Mouse (Mus musculus) hindbrain, embryonic 10.5 days (tissue): ENCODE data around the gene Foxn3. TPM values are rescaled to one million over a fixed set of nuclear protein-coding genes. Genes with fewer than 3 reads are reported as not detected.
A peak's percentile ranks its signal among the peaks of the same experiment; 100 is the strongest.

Experiments
- DNase-seq: peaks from one replicate; pipeline ENCODE4 v3.0.0-alpha.2; 2017; ENCODE audit warnings: low spot score
- H3K27ac ChIP-seq: fragments of 300-500 bp; sonication (generic); 2 replicates; pipeline ENCODE4 v1.5.1; 2016; ENCODE audit warnings: mild to moderate bottlenecking, moderate library complexity
- H3K27me3 ChIP-seq: fragments of 300-500 bp; sonication (generic); 2 replicates; pipeline ENCODE4 v1.6.1; 2016; ENCODE audit warnings: mild to moderate bottlenecking; ENCODE audit not compliant: poor library complexity, insufficient read depth, severe bottlenecking
- H3K36me3 ChIP-seq: fragments of 300-500 bp; sonication (generic); 2 replicates; pipeline ENCODE4 v1.6.1; 2016; ENCODE audit warnings: mild to moderate bottlenecking, moderate library complexity
- H3K4me1 ChIP-seq: fragments of 300-500 bp; sonication (generic); replicated peaks from 2 replicates; pipeline ENCODE4 v1.6.1; 2016; ENCODE audit warnings: mild to moderate bottlenecking
- H3K4me3 ChIP-seq: fragments of 300-500 bp; sonication (generic); 2 replicates; pipeline ENCODE4 v1.5.1; 2016; ENCODE audit warnings: mild to moderate bottlenecking, moderate library complexity
- H3K9me3 ChIP-seq: fragments of 300-500 bp; sonication (generic); 2 replicates; pipeline ENCODE4 v1.6.1; 2016; ENCODE audit warnings: mild to moderate bottlenecking, moderate library complexity
- WGBS: fragments of 180-500 bp; shearing (Covaris S2); methylation state at CpG from one replicate; pipeline ENCODE4 v1.1.7; 2016; 5-methylcytosine and 5-hydroxymethylcytosine counted together
- polyA plus RNA-seq: library from polyadenylated mRNA; unstranded; fragments of >200 nt; fragmentation: Nextera tagmentation; extraction: Ambion mirVana; gene quantifications from 2 replicates; pipeline ENCODE4 v1.2.1, GENCODE M21; 2016

Gene Foxn3
- polyA plus RNA-seq, 1 experiment from 2014 or later, result 56.3 TPM

GRCm38 (mm10) chr12:99579989-99580388 is 16.6 kb upstream of the Foxn3 start:
- Histone ChIP-seq H3K9me3 (0 out of 2 replicates have a peak, but pooled peaks cover 2% of the 10 kb centered on the region), H3K36me3 (no peaks in the 10 kb centered on the region), H3K27ac (no peak overlapping the region), H3K4me1 (0 out of 2 replicates have a peak, but pooled peaks cover 3% of the 10 kb centered on the region), H3K27me3 (0 out of 2 replicates have a peak, but pooled peaks cover under 1% of the 10 kb centered on the region), H3K4me3 (no peak overlapping the region)
- WGBS, result 66% methylated on average over 4 of the region's 4 CpGs
- no peak for DNase-seq

- 69% methylated on average over 6 of the region's 6 CpGs for WGBS
- Histone ChIP-seq H3K36me3 (no peaks in the 10 kb centered on the region), H3K27ac (no peak overlapping the region), H3K4me3 (no peak overlapping the region), H3K9me3 (0 out of 2 replicates have a peak, but pooled peaks cover 2% of the 10 kb centered on the region), H3K4me1 (peaks cover 11% of the 10 kb centered on the region), H3K27me3 (peaks cover 10% of the 10 kb centered on the region; the same call in 1 of the 2 replicates)
- DNase-seq, result no peak
Measured at GRCm38 (mm10) chr12:99576682-99577081, 13.3 kb upstream of the Foxn3 start.

DNA sequence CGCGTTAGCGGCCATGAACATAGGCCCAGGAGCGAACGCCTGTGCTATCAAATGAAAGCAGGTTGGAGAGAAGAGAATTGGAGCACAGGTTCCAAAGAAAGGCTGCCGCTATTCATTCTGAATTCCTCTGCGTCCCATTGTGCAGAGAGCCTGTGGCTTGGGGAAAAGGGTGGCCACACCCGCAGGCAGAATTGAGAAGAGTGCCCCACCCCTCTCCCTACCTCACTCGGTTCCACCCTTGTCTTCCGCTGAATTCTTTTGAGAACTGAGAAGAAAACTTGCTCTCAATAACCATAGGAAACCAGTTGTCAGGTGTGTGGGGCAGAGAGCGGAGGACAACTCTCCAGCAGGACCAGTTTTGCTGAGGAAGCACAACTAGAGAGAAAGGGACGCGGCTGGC is 10.9 kb upstream of the Foxn3 start:
- DNase-seq, result no peak
- Histone ChIP-seq H3K4me1 (peaks cover 8% of the 10 kb centered on the region), H3K9me3 (no peaks in the 10 kb centered on the region), H3K27ac (no peak overlapping the region), H3K36me3 (0 out of 2 replicates have a peak, but pooled peaks cover 7% of the 10 kb centered on the region), H3K4me3 (no peak overlapping the region), H3K27me3 (peaks cover 10% of the 10 kb centered on the region; the same call in 1 of the 2 replicates)
- WGBS, result 54% methylated on average over 13 of the region's 13 CpGs

GRCm38 (mm10) chr12:99573036-99573435 is 9.7 kb upstream of the Foxn3 start:
- H3K4me1 ChIP-seq, result peaks cover 8% of the 10 kb centered on the region
- no peak overlapping the region for H3K27ac ChIP-seq
- no peak for DNase-seq
- H3K4me3 ChIP-seq, result no peak overlapping the region
- H3K9me3 ChIP-seq, result no peaks in the 10 kb centered on the region
- WGBS, result 87% methylated on average over 6 of the region's 6 CpGs
- peaks cover 10% of the 10 kb centered on the region; the same call in 1 of the 2 replicates for H3K27me3 ChIP-seq
- 0 out of 2 replicates have a peak, but pooled peaks cover 7% of the 10 kb centered on the region for H3K36me3 ChIP-seq

DNA sequence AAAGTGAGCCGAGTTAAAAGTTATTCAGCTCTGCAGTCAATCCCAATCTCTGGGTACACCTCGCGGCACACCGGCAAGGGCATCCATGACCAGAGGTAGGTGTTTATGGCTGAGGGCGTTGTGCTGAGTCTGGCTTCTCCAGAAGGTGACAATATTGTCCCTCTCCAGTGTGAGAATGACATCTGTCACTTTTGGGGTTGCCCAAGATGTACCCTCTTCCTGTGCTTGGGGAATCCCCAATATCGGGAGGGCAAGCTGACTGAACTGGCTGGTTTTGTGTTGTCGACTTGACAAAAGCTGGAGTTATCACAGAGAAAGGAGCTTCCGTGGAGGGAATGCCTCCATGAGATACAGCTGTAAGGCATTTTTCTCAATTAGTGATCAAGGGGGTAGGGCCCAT is 8.6 kb upstream of the Foxn3 start:
- WGBS, result 93% methylated on average over 8 of the region's 8 CpGs
- H3K4me1 ChIP-seq, result peaks cover 8% of the 10 kb centered on the region

GRCm38 (mm10) chr12:99570197-99570956 is 7.0 kb upstream of the Foxn3 start:
- Histone ChIP-seq H3K9me3 (no peaks in the 10 kb centered on the region), H3K27me3 (peaks cover 15% of the 10 kb centered on the region; the same call in 1 of the 2 replicates), H3K27ac (no peak overlapping the region), H3K4me1 (peaks cover 8% of the 10 kb centered on the region), H3K4me3 (no peak overlapping the region), H3K36me3 (0 out of 2 replicates have a peak, but pooled peaks cover 7% of the 10 kb centered on the region)
- WGBS, result 83% methylated on average over 25 of the region's 25 CpGs
- DNase-seq, result no peak

More for the DNA sequence above, 8.6 kb upstream of the Foxn3 start:
- H3K36me3 ChIP-seq, result 0 out of 2 replicates have a peak, but pooled peaks cover 7% of the 10 kb centered on the region
- H3K4me3 ChIP-seq, result no peak overlapping the region
- H3K9me3 ChIP-seq, result no peaks in the 10 kb centered on the region
- H3K27ac ChIP-seq, result no peak overlapping the region
- H3K27me3 ChIP-seq, result peaks cover 10% of the 10 kb centered on the region; the same call in 1 of the 2 replicates
- DNase-seq, result no peak

DNA sequence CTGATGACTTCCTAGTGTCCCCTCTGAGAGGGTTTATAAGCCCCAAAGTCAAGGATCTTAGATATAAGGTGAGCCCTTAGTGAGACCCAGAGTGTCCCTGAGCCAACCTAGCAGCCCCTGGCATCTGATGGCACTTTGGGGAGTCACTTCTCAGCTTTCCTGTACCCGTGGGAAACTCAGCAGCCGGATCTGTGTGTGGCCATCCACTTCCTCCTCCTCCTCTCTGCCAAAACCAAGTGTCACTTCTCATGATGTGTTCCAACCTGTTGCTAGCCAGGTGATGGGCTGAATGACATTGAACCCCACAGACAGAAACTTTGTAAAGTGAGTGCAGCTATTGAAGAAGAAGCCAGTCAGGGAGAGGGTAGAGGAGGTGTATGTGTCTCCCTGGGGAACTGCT is 2.2 kb upstream of the Foxn3 start:
- Histone ChIP-seq H3K4me3 (no peak overlapping the region), H3K27me3 (peaks cover 6% of the 10 kb centered on the region; the same call in 1 of the 2 replicates), H3K4me1 (peaks cover 26% of the 10 kb centered on the region), H3K9me3 (no peaks in the 10 kb centered on the region), H3K36me3 (0 out of 2 replicates have a peak, but pooled peaks cover 7% of the 10 kb centered on the region), H3K27ac (no peak overlapping the region)
- no peak for DNase-seq
- 83% methylated on average over 2 of the region's 2 CpGs for WGBS

DNA sequence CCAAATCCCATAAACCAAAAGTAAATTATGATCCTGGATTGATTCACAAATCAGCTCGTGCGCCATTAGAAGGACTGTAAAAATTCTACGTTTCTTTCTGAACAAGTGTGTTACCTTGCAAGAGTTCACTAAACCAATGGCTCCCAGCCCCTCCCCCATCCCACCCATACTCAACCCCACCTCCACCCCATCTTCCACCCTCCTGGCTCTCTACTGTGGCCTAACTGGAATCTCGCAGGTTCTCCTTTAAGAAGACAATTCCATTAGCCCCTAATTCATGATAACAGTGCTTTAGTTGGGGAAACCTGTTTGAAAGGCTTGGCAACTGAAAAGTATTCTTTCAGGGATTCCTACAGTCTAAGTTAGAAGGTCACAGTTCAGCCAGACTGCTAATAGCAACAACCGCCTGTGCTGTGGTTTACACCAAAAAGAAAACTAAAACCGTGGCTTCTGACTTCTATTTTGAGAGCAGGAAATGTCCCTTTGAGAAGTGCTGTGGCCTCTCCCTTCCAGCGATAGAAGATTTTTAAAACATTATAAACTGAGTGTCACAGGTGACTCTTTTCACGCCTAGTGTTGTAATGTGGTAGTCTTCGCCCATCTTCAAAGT is 1.0 kb upstream of the Foxn3 start:
- Histone ChIP-seq H3K4me1 (peaks cover 28% of the 10 kb centered on the region), H3K9me3 (no peaks in the 10 kb centered on the region), H3K4me3 (peak overlapping the region; percentile 80), H3K27ac (peak overlapping the region; percentile 96; the same call in 1 of the 2 replicates), H3K27me3 (peaks cover 6% of the 10 kb centered on the region; the same call in 1 of the 2 replicates), H3K36me3 (no peaks in the 10 kb centered on the region)
- DNase-seq, result no peak
- 29% methylated on average over 9 of the region's 9 CpGs for WGBS

- DNase-seq, result peak; percentile 31
- Histone ChIP-seq H3K4me3 (peak overlapping the region; percentile 80), H3K9me3 (no peaks in the 10 kb centered on the region), H3K27ac (peak overlapping the region; percentile 96), H3K4me1 (peaks cover 31% of the 10 kb centered on the region), H3K27me3 (peaks cover 6% of the 10 kb centered on the region; the same call in 1 of the 2 replicates), H3K36me3 (no peaks in the 10 kb centered on the region)
- WGBS, result under 1% methylated on average over 10 of the region's 10 CpGs
Measured at GRCm38 (mm10) chr12:99562867-99563189, 554 bp downstream of the Foxn3 start.

DNA sequence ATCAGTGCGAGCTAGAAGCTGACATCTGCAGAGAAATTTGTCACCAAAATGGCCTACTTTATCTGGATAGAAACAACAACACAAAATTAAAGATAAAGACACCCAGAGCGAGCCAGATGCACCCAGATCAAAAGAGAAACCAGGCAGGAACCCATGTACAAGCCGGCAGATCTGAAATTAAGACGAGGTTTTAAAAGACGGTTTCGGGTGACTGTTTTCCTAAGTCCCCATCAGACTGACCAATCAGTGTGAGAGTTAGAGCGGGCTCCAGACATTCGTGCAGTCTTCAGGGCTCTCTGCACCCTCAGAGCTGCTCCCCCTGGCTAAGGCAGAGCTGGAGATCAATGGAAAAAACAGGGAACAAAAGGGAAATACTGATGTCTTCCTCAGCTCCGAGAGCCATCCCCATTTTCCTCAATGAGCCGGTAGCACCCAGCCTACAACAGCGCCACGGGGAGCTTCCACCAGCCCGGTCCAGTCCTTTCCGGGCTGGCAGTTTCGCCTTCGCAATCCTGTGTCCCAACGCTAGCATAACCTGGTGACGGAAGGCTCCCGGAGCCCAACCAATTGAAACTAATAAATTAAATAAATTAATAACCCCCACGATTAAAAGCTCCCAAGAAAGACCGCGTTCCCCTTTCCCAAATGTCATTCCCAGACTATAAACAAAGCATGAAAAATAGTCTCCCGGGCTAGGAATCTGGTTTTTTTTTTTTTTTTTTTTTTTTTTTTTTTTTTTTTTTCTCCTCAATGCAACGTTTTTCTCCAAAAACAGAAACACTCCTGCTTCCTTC is 1.1 kb downstream of the Foxn3 start:
- Histone ChIP-seq H3K4me1 (peaks cover 31% of the 10 kb centered on the region), H3K27me3 (peaks cover 6% of the 10 kb centered on the region; the same call in 1 of the 2 replicates), H3K27ac (peak overlapping the region; percentile 96), H3K4me3 (peak overlapping the region; percentile 80), H3K9me3 (no peaks in the 10 kb centered on the region), H3K36me3 (no peaks in the 10 kb centered on the region)
- peak; percentile 75 for DNase-seq
- under 1% methylated on average over 24 of the region's 24 CpGs for WGBS

- peak; percentile 51 for DNase-seq
- H3K27ac ChIP-seq, result peak overlapping the region; percentile 96
- WGBS, result 28% methylated on average over 3 of the region's 3 CpGs
Measured at GRCm38 (mm10) chr12:99561333-99561766, 2.0 kb downstream of the Foxn3 start.

GRCm38 (mm10) chr12:99560701-99561332 is 2.6 kb downstream of the Foxn3 start:
- Histone ChIP-seq H3K36me3 (peaks cover 4% of the 10 kb centered on the region; the same call in 1 of the 2 replicates), H3K27me3 (peaks cover 5% of the 10 kb centered on the region; the same call in 1 of the 2 replicates), H3K9me3 (no peaks in the 10 kb centered on the region), H3K27ac (peak overlapping the region; percentile 96), H3K4me3 (peak overlapping the region; percentile 80), H3K4me1 (peaks cover 31% of the 10 kb centered on the region)
- DNase-seq, result no peak
- 63% methylated on average over 11 of the region's 11 CpGs for WGBS

More at GRCm38 (mm10) chr12:99561333-99561766, 2.0 kb downstream of the Foxn3 start:
- H3K36me3 ChIP-seq, result no peaks in the 10 kb centered on the region
- H3K9me3 ChIP-seq, result no peaks in the 10 kb centered on the region
- peaks cover 6% of the 10 kb centered on the region; the same call in 1 of the 2 replicates for H3K27me3 ChIP-seq
- H3K4me1 ChIP-seq, result peaks cover 31% of the 10 kb centered on the region
- peak overlapping the region; percentile 80 for H3K4me3 ChIP-seq
